Mouse (Mus musculus): Measurements from ENCODE around the gene B230104I21Rik. TPM values are rescaled to one million over a fixed set of nuclear protein-coding genes. Genes with fewer than 3 reads are reported as not detected.

Gene B230104I21Rik
- polyA plus RNA-seq, 1 experiment = not detected

DNA sequence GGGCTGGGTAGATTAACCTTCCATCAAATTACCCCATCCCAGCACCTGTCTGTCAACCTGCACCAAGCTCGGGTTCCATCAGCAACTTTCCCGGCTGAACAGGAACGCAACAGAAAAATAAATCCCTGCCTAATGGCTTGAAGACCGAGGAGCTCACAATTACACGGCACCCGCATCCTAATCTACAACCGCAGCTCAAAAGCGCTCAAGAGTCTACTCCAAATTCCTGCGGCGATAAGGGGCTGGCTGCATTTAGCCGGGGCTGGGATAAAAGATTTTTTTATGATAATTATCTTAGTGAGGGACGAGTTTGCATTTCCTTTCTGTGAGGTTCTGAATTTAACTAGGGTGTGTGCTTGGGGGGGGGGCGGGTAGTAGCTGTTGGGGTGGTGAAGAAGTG lies 16.3 kb downstream of the B230104I21Rik start:
- H3K36me3 ChIP-seq (ENCODE audit: control insufficient read depth, insufficient read depth) = no peaks in the 10 kb centered on the region
- H3K27me3 ChIP-seq (ENCODE audit: control insufficient read depth, insufficient read depth, insufficient read length) = no peaks in the 10 kb centered on the region
- H3K4me2 ChIP-seq (ENCODE audit: low read depth) = no peak overlapping the region
- no peak overlapping the region for H3ac ChIP-seq (ENCODE audit: control insufficient read depth, insufficient read length)
- no peak for TF ChIP-seq TCF12 (IDR thresholded peaks at IDR 0.05; ENCODE audit: insufficient read depth, poor library complexity, severe bottlenecking)
- H3K4me3 ChIP-seq = no peak overlapping the region
- H3K79me2 ChIP-seq (ENCODE audit: control insufficient read depth, insufficient read depth) = no peaks in the 10 kb centered on the region

GRCm38 (mm10) chr4:154355408-154355807 lies 19.5 kb downstream of the B230104I21Rik start:
- TF ChIP-seq TCF12 (IDR thresholded peaks at IDR 0.05; ENCODE audit: insufficient read depth, poor library complexity, severe bottlenecking) (no peak), REST (IDR thresholded peaks at IDR 0.05; ENCODE audit: insufficient read depth, insufficient read length) (no peak), POLR2AphosphoS2 (IDR thresholded peaks at IDR 0.05; ENCODE audit: insufficient read length, low read depth) (no peak), E2F4 (IDR thresholded peaks at IDR 0.05; ENCODE audit: insufficient read depth) (no peak), SRF (IDR thresholded peaks at IDR 0.05; ENCODE audit: control insufficient read depth, insufficient read length, low read depth) (no peak), TCF3 (IDR thresholded peaks at IDR 0.05; ENCODE audit: insufficient read length, low read depth) (no peak), MYOG (IDR thresholded peaks at IDR 0.05; ENCODE audit: control insufficient read depth in 1 of 3, insufficient read depth in 1 of 3, insufficient read length in 2 of 3, low read depth in 2 of 3) (no peak), USF1 (IDR thresholded peaks at IDR 0.05; ENCODE audit: low read depth) (no peak), MAX (IDR thresholded peaks at IDR 0.05; ENCODE audit: low read depth) (no peak), POLR2A (IDR thresholded peaks at IDR 0.05; ENCODE audit: insufficient read length, low read depth) (no peak), CEBPB (IDR thresholded peaks at IDR 0.05; ENCODE audit: insufficient read depth, poor library complexity, severe bottlenecking) (no peak)
- Histone ChIP-seq H3K4me3 (no peak overlapping the region), H3ac (ENCODE audit: control insufficient read depth, insufficient read length) (no peak overlapping the region), H3K79me2 (ENCODE audit: control insufficient read depth, insufficient read depth) (no peaks in the 10 kb centered on the region), H3K36me3 (ENCODE audit: control insufficient read depth, insufficient read depth) (no peaks in the 10 kb centered on the region), H3K27me3 (ENCODE audit: control insufficient read depth, insufficient read depth, insufficient read length) (no peaks in the 10 kb centered on the region), H3K4me2 (ENCODE audit: low read depth) (no peak overlapping the region)

- H3ac ChIP-seq (ENCODE audit: control insufficient read depth, insufficient read length) = no peak overlapping the region
- no peaks in the 10 kb centered on the region for H3K27me3 ChIP-seq (ENCODE audit: control insufficient read depth, insufficient read depth, insufficient read length)
- no peak for TF ChIP-seq MYOG (IDR thresholded peaks at IDR 0.05; ENCODE audit: control insufficient read depth in 1 of 3, insufficient read depth in 1 of 3, insufficient read length in 2 of 3, low read depth in 2 of 3)
- no peak for TF ChIP-seq TCF3 (IDR thresholded peaks at IDR 0.05; ENCODE audit: insufficient read length, low read depth)
- no peak for TF ChIP-seq MAX (IDR thresholded peaks at IDR 0.05; ENCODE audit: low read depth)
- TF ChIP-seq USF1 (IDR thresholded peaks at IDR 0.05; ENCODE audit: low read depth) = no peak
- TF ChIP-seq CEBPB (IDR thresholded peaks at IDR 0.05; ENCODE audit: insufficient read depth, poor library complexity, severe bottlenecking) = no peak
- no peak for TF ChIP-seq REST (IDR thresholded peaks at IDR 0.05; ENCODE audit: insufficient read depth, insufficient read length)
- TF ChIP-seq POLR2A (IDR thresholded peaks at IDR 0.05; ENCODE audit: insufficient read length, low read depth) = no peak
- no peak for TF ChIP-seq TCF12 (IDR thresholded peaks at IDR 0.05; ENCODE audit: insufficient read depth, poor library complexity, severe bottlenecking)
- no peak for TF ChIP-seq MYOD1 (IDR thresholded peaks at IDR 0.05; ENCODE audit: control insufficient read depth in 1 of 3, insufficient read length in 2 of 3, low read depth in 2 of 3)
- TF ChIP-seq E2F4 (IDR thresholded peaks at IDR 0.05; ENCODE audit: insufficient read depth) = no peak
- TF ChIP-seq SRF (IDR thresholded peaks at IDR 0.05; ENCODE audit: control insufficient read depth, insufficient read length, low read depth) = no peak
- TF ChIP-seq POLR2AphosphoS2 (IDR thresholded peaks at IDR 0.05; ENCODE audit: insufficient read length, low read depth) = no peak
- no peak overlapping the region for H3K4me3 ChIP-seq
- no peak overlapping the region for H3K4me2 ChIP-seq (ENCODE audit: low read depth)
- H3K36me3 ChIP-seq (ENCODE audit: control insufficient read depth, insufficient read depth) = no peaks in the 10 kb centered on the region
- H3K79me2 ChIP-seq (ENCODE audit: control insufficient read depth, insufficient read depth) = no peaks in the 10 kb centered on the region
Observed at GRCm38 (mm10) chr4:154358370-154358769, 22.4 kb downstream of the B230104I21Rik start.

DNA sequence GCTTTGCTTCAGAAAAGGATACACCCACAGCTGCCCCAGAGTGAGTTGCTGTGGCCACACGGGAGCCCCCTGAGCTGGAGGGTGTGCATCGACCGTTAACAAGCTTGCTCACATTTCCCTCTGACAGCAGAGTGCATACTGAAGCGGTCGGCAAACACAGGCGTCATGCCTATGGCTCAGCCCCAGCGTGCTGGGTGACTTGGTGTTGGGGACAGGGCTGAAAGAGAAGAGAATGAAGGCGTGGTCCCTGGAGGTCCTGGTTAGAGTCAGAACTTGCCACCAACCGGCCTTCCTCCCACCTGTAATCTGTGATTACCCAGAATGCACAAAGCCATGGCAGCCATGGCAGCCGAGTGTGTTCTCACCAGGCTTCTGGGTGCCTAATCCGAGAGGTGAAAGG lies 22.9 kb downstream of the B230104I21Rik start:
- Histone ChIP-seq H3K4me3 (no peak overlapping the region), H3K79me2 (ENCODE audit: control insufficient read depth, insufficient read depth) (no peaks in the 10 kb centered on the region), H3K36me3 (ENCODE audit: control insufficient read depth, insufficient read depth) (no peaks in the 10 kb centered on the region), H3K27me3 (ENCODE audit: control insufficient read depth, insufficient read depth, insufficient read length) (no peaks in the 10 kb centered on the region), H3ac (ENCODE audit: control insufficient read depth, insufficient read length) (no peak overlapping the region), H3K4me2 (ENCODE audit: low read depth) (no peak overlapping the region)
- no peak for TF ChIP-seq TCF3 (IDR thresholded peaks at IDR 0.05; ENCODE audit: insufficient read length, low read depth)
- no peak for TF ChIP-seq USF1 (IDR thresholded peaks at IDR 0.05; ENCODE audit: low read depth)
- no peak for TF ChIP-seq MAX (IDR thresholded peaks at IDR 0.05; ENCODE audit: low read depth)
- no peak for TF ChIP-seq MYOD1 (IDR thresholded peaks at IDR 0.05; ENCODE audit: control insufficient read depth in 1 of 3, insufficient read length in 2 of 3, low read depth in 2 of 3)
- no peak for TF ChIP-seq POLR2AphosphoS2 (IDR thresholded peaks at IDR 0.05; ENCODE audit: insufficient read length, low read depth)
- TF ChIP-seq E2F4 (IDR thresholded peaks at IDR 0.05; ENCODE audit: insufficient read depth) = no peak
- TF ChIP-seq REST (IDR thresholded peaks at IDR 0.05; ENCODE audit: insufficient read depth, insufficient read length) = no peak
- TF ChIP-seq TCF12 (IDR thresholded peaks at IDR 0.05; ENCODE audit: insufficient read depth, poor library complexity, severe bottlenecking) = no peak
- no peak for TF ChIP-seq MYOG (IDR thresholded peaks at IDR 0.05; ENCODE audit: control insufficient read depth in 1 of 3, insufficient read depth in 1 of 3, insufficient read length in 2 of 3, low read depth in 2 of 3)
- no peak for TF ChIP-seq POLR2A (IDR thresholded peaks at IDR 0.05; ENCODE audit: insufficient read length, low read depth)
- no peak for TF ChIP-seq CEBPB (IDR thresholded peaks at IDR 0.05; ENCODE audit: insufficient read depth, poor library complexity, severe bottlenecking)
- no peak for TF ChIP-seq SRF (IDR thresholded peaks at IDR 0.05; ENCODE audit: control insufficient read depth, insufficient read length, low read depth)

DNA sequence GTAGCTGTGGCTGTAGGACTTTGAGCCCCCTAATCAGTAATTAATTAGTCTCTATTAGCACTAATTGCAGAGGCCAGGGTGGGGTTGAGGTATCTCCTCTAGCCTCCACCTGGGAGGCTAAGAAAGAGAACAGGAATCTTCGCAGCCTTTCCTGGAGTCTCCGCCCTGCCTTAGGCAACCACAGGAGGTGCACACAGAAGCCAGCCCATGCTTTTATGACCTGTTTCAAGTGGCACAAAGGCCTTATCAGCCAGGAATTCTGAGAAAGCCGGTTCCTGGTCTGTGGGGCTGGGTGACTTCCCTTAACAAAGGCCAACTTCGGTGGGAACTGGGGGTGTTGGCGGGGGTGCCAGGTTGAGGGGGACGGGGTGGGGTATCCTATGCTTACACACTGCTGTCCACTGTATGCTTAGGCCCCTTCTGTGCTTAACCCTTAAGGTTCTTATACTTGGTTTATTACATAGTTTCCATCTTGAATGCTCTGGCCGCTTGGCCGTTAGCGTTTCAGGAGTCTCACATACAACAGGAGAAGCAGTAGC lies 23.9 kb downstream of the B230104I21Rik start:
- Histone ChIP-seq H3K27me3 (ENCODE audit: control insufficient read depth, insufficient read depth, insufficient read length) (no peaks in the 10 kb centered on the region), H3K79me2 (ENCODE audit: control insufficient read depth, insufficient read depth) (no peaks in the 10 kb centered on the region), H3K36me3 (ENCODE audit: control insufficient read depth, insufficient read depth) (no peaks in the 10 kb centered on the region), H3ac (ENCODE audit: control insufficient read depth, insufficient read length) (no peak overlapping the region), H3K4me3 (no peak overlapping the region), H3K4me2 (ENCODE audit: low read depth) (no peak overlapping the region)
- TF ChIP-seq MAX (IDR thresholded peaks at IDR 0.05; ENCODE audit: low read depth) (no peak), E2F4 (IDR thresholded peaks at IDR 0.05; ENCODE audit: insufficient read depth) (no peak)
